Mouse (Mus musculus) bone marrow, adult 2 months (tissue): ENCODE results near the gene Cirbp.

Experiments
- CTCF ChIP-seq: fragments of 200-500 bp; IDR thresholded peaks from 2 replicates; pipeline ENCODE4 v1.5.1; 2011; ENCODE audit warnings: low read length, control low read depth; ENCODE audit not compliant: control insufficient read depth, insufficient read depth
- POLR2A ChIP-seq: fragments of 200-500 bp; IDR thresholded peaks from 2 replicates; pipeline ENCODE4 v1.6.1; 2011; ENCODE audit warnings: low read depth, mild to moderate bottlenecking, control low read depth, low read length, borderline replicate concordance; ENCODE audit not compliant: control insufficient read depth

DNA sequence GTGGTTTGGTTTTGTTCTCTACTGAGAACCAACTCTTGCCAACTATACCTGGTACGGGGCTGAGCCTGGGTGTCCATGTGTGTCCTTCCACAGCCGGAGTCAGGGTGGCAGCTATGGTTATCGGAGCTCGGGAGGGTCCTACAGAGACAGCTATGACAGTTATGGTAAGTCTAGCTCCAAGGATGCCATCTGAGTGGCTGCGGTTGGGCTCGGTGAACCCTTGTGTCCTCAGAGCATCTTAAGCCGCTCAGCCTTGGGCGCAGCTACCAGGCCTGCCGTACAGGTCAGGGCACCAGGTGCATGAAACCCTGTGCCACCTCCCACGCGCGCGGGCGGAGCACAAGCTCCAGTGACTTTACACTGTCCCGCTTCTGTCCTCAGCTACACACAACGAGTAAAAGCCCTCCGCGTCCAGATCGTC lies 4.8 kb downstream of the Cirbp start:
- TF ChIP-seq CTCF (no peak), POLR2A (no peak)
